Mouse (Mus musculus): Measurements from ENCODE around the gene Sv2a. TPM values are rescaled to one million over a fixed set of nuclear protein-coding genes. Genes with fewer than 3 reads are reported as not detected.

Sv2a gene
- polyA plus RNA-seq, 1 experiment = 6.2 TPM

- peak within 1 kb of the TSS; percentile 98 for H3K27ac ChIP-seq (ENCODE audit: control insufficient read depth, insufficient read depth, low read depth, low read length, poor library complexity)
- H3K4me1 ChIP-seq (ENCODE audit: control insufficient read depth, insufficient read depth, low read length) = peaks cover 4% of the 10 kb centered on the region
- H3K4me3 ChIP-seq (replicated peaks; ENCODE audit: control insufficient read depth, low read depth, low read length) = peak within 1 kb of the TSS; percentile 77
- under 1% methylated on average over 43 of the region's 43 CpGs for WGBS
- peak; percentile 11; the same call in 1 of the 2 replicates for TF ChIP-seq CTCF (IDR thresholded peaks at IDR 0.05; ENCODE audit: control insufficient read depth, insufficient read depth, low read length)
- TF ChIP-seq POLR2A (IDR thresholded peaks at IDR 0.05; ENCODE audit: borderline replicate concordance, control insufficient read depth, low read depth, low read length) = peak; percentile 92
These were observed 40.1 kb downstream of the Sv2a start, which contains the start of the genes Hist2h2ac and Hist2h2be for GRCm38 (mm10) chr3:96220765-96221639. TSS of gene Hist2h2ac (minus strand) at chr3:96220880. TSS of gene Hist2h2be (plus strand) at chr3:96221119.

GRCm38 (mm10) chr3:96221640-96222038, 40.7 kb downstream of the Sv2a start:
- H3K4me3 ChIP-seq (replicated peaks; ENCODE audit: control insufficient read depth, low read depth, low read length) = peak overlapping the region; percentile 77
- H3K27ac ChIP-seq (ENCODE audit: control insufficient read depth, insufficient read depth, low read depth, low read length, poor library complexity) = peak overlapping the region; percentile 97
- peaks cover 4% of the 10 kb centered on the region for H3K4me1 ChIP-seq (ENCODE audit: control insufficient read depth, insufficient read depth, low read length)
- WGBS = 4% methylated on average over 9 of the region's 9 CpGs
- TF ChIP-seq POLR2A (IDR thresholded peaks at IDR 0.05; ENCODE audit: borderline replicate concordance, control insufficient read depth, low read depth, low read length) = no peak
- no peak for TF ChIP-seq CTCF (IDR thresholded peaks at IDR 0.05; ENCODE audit: control insufficient read depth, insufficient read depth, low read length)

GRCm38 (mm10) chr3:96222774-96223173, 41.8 kb downstream of the Sv2a start:
- H3K27ac ChIP-seq (ENCODE audit: control insufficient read depth, insufficient read depth, low read depth, low read length, poor library complexity) = peak overlapping the region; percentile 29; the same call in 1 of the 2 replicates
- 84% methylated on average over 4 of the region's 4 CpGs for WGBS
- H3K4me3 ChIP-seq (replicated peaks; ENCODE audit: control insufficient read depth, low read depth, low read length) = peak overlapping the region; percentile 37
- peaks cover 5% of the 10 kb centered on the region for H3K4me1 ChIP-seq (ENCODE audit: control insufficient read depth, insufficient read depth, low read length)
- no peak for TF ChIP-seq CTCF (IDR thresholded peaks at IDR 0.05; ENCODE audit: control insufficient read depth, insufficient read depth, low read length)
- TF ChIP-seq POLR2A (IDR thresholded peaks at IDR 0.05; ENCODE audit: borderline replicate concordance, control insufficient read depth, low read depth, low read length) = no peak

- TF ChIP-seq POLR2A (IDR thresholded peaks at IDR 0.05; ENCODE audit: borderline replicate concordance, control insufficient read depth, low read depth, low read length) = no peak
- TF ChIP-seq CTCF (IDR thresholded peaks at IDR 0.05; ENCODE audit: control insufficient read depth, insufficient read depth, low read length) = no peak
- peaks cover 5% of the 10 kb centered on the region for H3K4me1 ChIP-seq (ENCODE audit: control insufficient read depth, insufficient read depth, low read length)
- H3K4me3 ChIP-seq (replicated peaks; ENCODE audit: control insufficient read depth, low read depth, low read length) = no peak overlapping the region
These were observed 44.5 kb downstream of the Sv2a start for GRCm38 (mm10) chr3:96225421-96225820.

GRCm38 (mm10) chr3:96226695-96227648, 46.0 kb downstream of the Sv2a start:
- TF ChIP-seq CTCF (IDR thresholded peaks at IDR 0.05; ENCODE audit: control insufficient read depth, insufficient read depth, low read length) (no peak), POLR2A (IDR thresholded peaks at IDR 0.05; ENCODE audit: borderline replicate concordance, control insufficient read depth, low read depth, low read length) (no peak)
- H3K4me1 ChIP-seq (ENCODE audit: control insufficient read depth, insufficient read depth, low read length) = peaks cover 5% of the 10 kb centered on the region
- 56% methylated on average over 8 of the region's 8 CpGs for WGBS
- no peak overlapping the region for H3K4me3 ChIP-seq (replicated peaks; ENCODE audit: control insufficient read depth, low read depth, low read length)
- H3K27ac ChIP-seq (ENCODE audit: control insufficient read depth, insufficient read depth, low read depth, low read length, poor library complexity) = no peak overlapping the region

More at GRCm38 (mm10) chr3:96225421-96225820, 44.5 kb downstream of the Sv2a start:
- no peak overlapping the region for H3K27ac ChIP-seq (ENCODE audit: control insufficient read depth, insufficient read depth, low read depth, low read length, poor library complexity)
- WGBS = 58% methylated on average over 2 of the region's 2 CpGs

GRCm38 (mm10) chr3:96228828-96229227, 47.9 kb downstream of the Sv2a start:
- no peak for TF ChIP-seq CTCF (IDR thresholded peaks at IDR 0.05; ENCODE audit: control insufficient read depth, insufficient read depth, low read length)
- TF ChIP-seq POLR2A (IDR thresholded peaks at IDR 0.05; ENCODE audit: borderline replicate concordance, control insufficient read depth, low read depth, low read length) = no peak
- no peak overlapping the region for H3K27ac ChIP-seq (ENCODE audit: control insufficient read depth, insufficient read depth, low read depth, low read length, poor library complexity)
- no peak overlapping the region for H3K4me3 ChIP-seq (replicated peaks; ENCODE audit: control insufficient read depth, low read depth, low read length)
- peaks cover 4% of the 10 kb centered on the region for H3K4me1 ChIP-seq (ENCODE audit: control insufficient read depth, insufficient read depth, low read length)
- 71% methylated on average over 2 of the region's 2 CpGs for WGBS

GRCm38 (mm10) chr3:96230404-96230803, 49.5 kb downstream of the Sv2a start:
- no peak overlapping the region for H3K4me3 ChIP-seq (replicated peaks; ENCODE audit: control insufficient read depth, low read depth, low read length)
- H3K4me1 ChIP-seq (ENCODE audit: control insufficient read depth, insufficient read depth, low read length) = peaks cover 3% of the 10 kb centered on the region
- no peak overlapping the region for H3K27ac ChIP-seq (ENCODE audit: control insufficient read depth, insufficient read depth, low read depth, low read length, poor library complexity)
- TF ChIP-seq CTCF (IDR thresholded peaks at IDR 0.05; ENCODE audit: control insufficient read depth, insufficient read depth, low read length) = no peak
- TF ChIP-seq POLR2A (IDR thresholded peaks at IDR 0.05; ENCODE audit: borderline replicate concordance, control insufficient read depth, low read depth, low read length) = no peak
- 40% methylated on average over 2 of the region's 2 CpGs for WGBS

Data from bone marrow, adult 2 months (tissue).